ENCODE assay signal across 8 mouse cellular contexts in genomic region chr11:120048252-120048556, GRCm38 (mm10). TPM values are rescaled to one million over a fixed set of nuclear protein-coding genes. Genes with fewer than 3 reads are reported as not detected.
A peak's percentile ranks its signal among the peaks of the same experiment; 100 is the strongest.
DNase-seq lines count a peak whose midpoint lies in the region; ATAC-seq and TF ChIP-seq lines count a peak whose summit lies in the region.

No protein-coding gene starts in this region.

- no peak for DNase-seq in heart, postnatal 0 days (ENCODE audit: low spot score)
- no peak for DNase-seq in heart, adult 9 months (ENCODE audit: low spot score in 2 of 2)
- DNase-seq in cerebellum, postnatal 10 days: peak; percentile 88 to 90
- peak; percentile 55 for DNase-seq in hindbrain, embryonic 10.5 days (ENCODE audit: low spot score)
- no peak for DNase-seq in liver, postnatal 0 days
- DNase-seq in splenic B cell, adult 2 months (ENCODE audit: low read depth, low spot score): peak; percentile 14
- no peak for DNase-seq in urinary bladder, postnatal 25 days (ENCODE audit: low spot score)

- ATAC-seq in heart, postnatal 0 days (ENCODE audit: insufficient read depth, low read depth): no peak; the same call in 1 of the 2 replicates
- ATAC-seq in liver, postnatal 0 days: no peak
- ATAC-seq in activated CD4-positive, CD25-positive, alpha-beta regulatory T cell, adult 4 months: no peak

- no peaks in the 10 kb centered on the region for H3K36me3 ChIP-seq in heart, postnatal 0 days (replicated peaks; ENCODE audit: control insufficient read depth, insufficient read depth, low read length)
- H3K36me3 ChIP-seq in hindbrain, embryonic 10.5 days: no peaks in the 10 kb centered on the region
- no peaks in the 10 kb centered on the region for H3K36me3 ChIP-seq in liver, postnatal 0 days (replicated peaks; ENCODE audit: insufficient read depth, low read length)
- H3K36me3 ChIP-seq in splenic B cell, adult 2 months (ENCODE audit: control insufficient read depth, insufficient read depth, low read length, poor library complexity, severe bottlenecking): no peaks in the 10 kb centered on the region

- 0 out of 2 replicates have a peak, but pooled peaks have one; percentile 6 for TF ChIP-seq CTCF in heart, postnatal 0 days (IDR thresholded peaks at IDR 0.05; ENCODE audit: low read depth)
- TF ChIP-seq CTCF in liver, postnatal 0 days (IDR thresholded peaks at IDR 0.05; ENCODE audit: low read depth): 0 out of 2 replicates have a peak, but pooled peaks have one; percentile 25

- no peaks in the 10 kb centered on the region for H3K9me3 ChIP-seq in heart, postnatal 0 days (replicated peaks; ENCODE audit: control insufficient read depth, low read length)
- no peaks in the 10 kb centered on the region for H3K9me3 ChIP-seq in hindbrain, embryonic 10.5 days
- no peaks in the 10 kb centered on the region for H3K9me3 ChIP-seq in liver, postnatal 0 days (ENCODE audit: low read length)

- peaks cover 42% of the 10 kb centered on the region for H3K27me3 ChIP-seq in heart, postnatal 0 days (ENCODE audit: control insufficient read depth, insufficient read depth, low read length)
- peaks cover 76% of the 10 kb centered on the region for H3K27me3 ChIP-seq in hindbrain, embryonic 10.5 days (ENCODE audit: insufficient read depth, poor library complexity, severe bottlenecking)
- H3K27me3 ChIP-seq in liver, postnatal 0 days (ENCODE audit: insufficient read depth, low read length): peaks cover 37% of the 10 kb centered on the region
- peaks cover 1% of the 10 kb centered on the region; the same call in 1 of the 2 replicates for H3K27me3 ChIP-seq in splenic B cell, adult 2 months (ENCODE audit: control insufficient read depth, insufficient read depth, low read length, poor library complexity, severe bottlenecking)

- H3K4me3 ChIP-seq in heart, postnatal 0 days (ENCODE audit: low read depth, low read length): peak overlapping the region; percentile 8; the same call in 1 of the 2 replicates
- H3K4me3 ChIP-seq in hindbrain, embryonic 10.5 days: peak overlapping the region; percentile 70
- H3K4me3 ChIP-seq in liver, postnatal 0 days (ENCODE audit: low read depth, low read length): 0 out of 2 replicates have a peak overlapping the region, but pooled peaks have one; percentile 3

- H3K4me1 ChIP-seq in heart, postnatal 0 days (ENCODE audit: control insufficient read depth, insufficient read depth): peaks cover 10% of the 10 kb centered on the region; the same call in 1 of the 2 replicates
- H3K4me1 ChIP-seq in hindbrain, embryonic 10.5 days (replicated peaks): peaks cover 66% of the 10 kb centered on the region
- peaks cover 6% of the 10 kb centered on the region; the same call in 1 of the 2 replicates for H3K4me1 ChIP-seq in liver, postnatal 0 days (ENCODE audit: insufficient read depth)

- no peak overlapping the region for H3K9ac ChIP-seq in heart, postnatal 0 days (replicated peaks; ENCODE audit: low read depth, low read length)
- H3K9ac ChIP-seq in liver, postnatal 0 days (replicated peaks): no peak overlapping the region

- no peak overlapping the region for H3K27ac ChIP-seq in heart, postnatal 0 days (ENCODE audit: low read depth)
- H3K27ac ChIP-seq in hindbrain, embryonic 10.5 days: peak overlapping the region; percentile 87
- H3K27ac ChIP-seq in liver, postnatal 0 days (ENCODE audit: low read depth): no peak overlapping the region

- no peak overlapping the region for H3K4me2 ChIP-seq in heart, postnatal 0 days (ENCODE audit: low read depth, low read length)
- H3K4me2 ChIP-seq in liver, postnatal 0 days (ENCODE audit: low read depth, low read length): 0 out of 2 replicates have a peak overlapping the region, but pooled peaks have one; percentile 4

- 11% methylated on average over 22 of the region's 23 CpGs for WGBS in heart, postnatal 0 days
- WGBS in hindbrain, embryonic 10.5 days: 2% methylated on average over 23 of the region's 23 CpGs
- 7% methylated on average over 21 of the region's 23 CpGs for WGBS in liver, postnatal 0 days (ENCODE audit: insufficient replicate concordance)

- TF ChIP-seq EP300 in heart, postnatal 0 days (IDR thresholded peaks at IDR 0.05; ENCODE audit: low read depth): no peak
- no peak for TF ChIP-seq EP300 in liver, postnatal 0 days (IDR thresholded peaks at IDR 0.05; ENCODE audit: low read depth)

RNA-seq across cellular contexts. Expression of gene Aatk, which starts 1.2 kb away (rescaled TPM):
- total RNA-seq in heart, postnatal 0 days (2014; rRNA removed; ENCODE audit: low replicate concordance): 4.7 and 22.1 TPM in 2 replicates
- 0.63 and 0.71 TPM in 2 replicates for polyA plus RNA-seq in heart, postnatal 0 days (2015; fragmentation: Nextera tagmentation; extraction: Ambion mirVana)
- polyA plus RNA-seq in hindbrain, embryonic 10.5 days (2016; fragmentation: Nextera tagmentation; extraction: Ambion mirVana): 1.6 and 3.2 TPM in 2 replicates
- polyA plus RNA-seq in liver, postnatal 0 days (2015; fragmentation: Nextera tagmentation; extraction: Ambion mirVana): 0.72 and 0.89 TPM in 2 replicates
- polyA plus RNA-seq in activated CD4-positive, CD25-positive, alpha-beta regulatory T cell, adult 4 months (2017; shearing (Covaris generic)): not detected

RNA-seq across cellular contexts. Expression of gene Cep131, which starts 38.4 kb away (rescaled TPM):
- 3.8 and 8.5 TPM in 2 replicates for total RNA-seq in heart, postnatal 0 days (2014; rRNA removed; ENCODE audit: low replicate concordance)
- polyA plus RNA-seq in heart, postnatal 0 days (2015; fragmentation: Nextera tagmentation; extraction: Ambion mirVana): 6.8 and 8.2 TPM in 2 replicates
- 39.6 and 45.4 TPM in 2 replicates for polyA plus RNA-seq in hindbrain, embryonic 10.5 days (2016; fragmentation: Nextera tagmentation; extraction: Ambion mirVana)
- 3.1 and 3.9 TPM in 2 replicates for polyA plus RNA-seq in liver, postnatal 0 days (2015; fragmentation: Nextera tagmentation; extraction: Ambion mirVana)
- 1 to 10 TPM; 1.2 to 1.5 TPM for polyA plus RNA-seq in activated CD4-positive, CD25-positive, alpha-beta regulatory T cell, adult 4 months (2017; shearing (Covaris generic))

RNA-seq across cellular contexts. Expression of gene Tepsin, which starts 50.3 kb away (rescaled TPM):
- total RNA-seq in heart, postnatal 0 days (2014; rRNA removed; ENCODE audit: low replicate concordance): 16.4 and 20.4 TPM in 2 replicates
- 8.6 and 8.7 TPM in 2 replicates for polyA plus RNA-seq in heart, postnatal 0 days (2015; fragmentation: Nextera tagmentation; extraction: Ambion mirVana)
- 21.4 and 25.3 TPM in 2 replicates for polyA plus RNA-seq in hindbrain, embryonic 10.5 days (2016; fragmentation: Nextera tagmentation; extraction: Ambion mirVana)
- 3.8 and 4.2 TPM in 2 replicates for polyA plus RNA-seq in liver, postnatal 0 days (2015; fragmentation: Nextera tagmentation; extraction: Ambion mirVana)
- 10 to 100 TPM in 1 of 2 experiments, 1 to 10 TPM in 1; 7.3 to 10.4 TPM for polyA plus RNA-seq in activated CD4-positive, CD25-positive, alpha-beta regulatory T cell, adult 4 months (2017; shearing (Covaris generic))

RNA-seq across cellular contexts. Expression of gene Ndufaf8, which starts 50.5 kb away (rescaled TPM):
- total RNA-seq in heart, postnatal 0 days (2014; rRNA removed; ENCODE audit: low replicate concordance): 52.7 and 84.8 TPM in 2 replicates
- 118 and 132 TPM in 2 replicates for polyA plus RNA-seq in heart, postnatal 0 days (2015; fragmentation: Nextera tagmentation; extraction: Ambion mirVana)
- polyA plus RNA-seq in hindbrain, embryonic 10.5 days (2016; fragmentation: Nextera tagmentation; extraction: Ambion mirVana): 86.4 and 92.2 TPM in 2 replicates
- polyA plus RNA-seq in liver, postnatal 0 days (2015; fragmentation: Nextera tagmentation; extraction: Ambion mirVana): 63.4 and 65.4 TPM in 2 replicates
- polyA plus RNA-seq in activated CD4-positive, CD25-positive, alpha-beta regulatory T cell, adult 4 months (2017; shearing (Covaris generic)): 10 to 100 TPM; 85.8 to 94.6 TPM

Comparison
In these comparisons a context has a peak if more than half of its experiments do, and no peak if none do; other contexts are left out.
1. DNase-seq: peak in cerebellum, postnatal 10 days (2 of 2), hindbrain, embryonic 10.5 days (single experiment) and splenic B cell, adult 2 months (single experiment); none in heart, postnatal 0 days (single experiment), heart, adult 9 months (0 of 2), liver, postnatal 0 days (single experiment) and urinary bladder, postnatal 25 days (single experiment).
2. H3K4me3 ChIP-seq: peak in every context shown above with its lines; median percentile 70 in hindbrain, embryonic 10.5 days; 8 in heart, postnatal 0 days; 3 in liver, postnatal 0 days.